Mouse (Mus musculus) MEL (cell line): ENCODE measurements at regions not wholly inside any gene's neighbourhood (a gene's known extent, or its start where the extent isn't known, plus 50 kb on each side); places are given as distances from the start of the nearest gene placed in this dataset.
A peak's percentile ranks its signal among the peaks of the same experiment; 100 is the strongest.

Experiments used
- CTCF ChIP-seq, 3 experiments: IDR thresholded peaks in 2 of 3; conservative IDR thresholded peaks in 1 of 3; 2 replicates each; pipeline ENCODE4 v1.5.1; 2011 to 2012; ENCODE audit warnings: low read length in 3 of 3, low read depth in 2 of 3, mild to moderate bottlenecking in 2 of 3, improper control_type of control experiment in 1 of 3, inconsistent platforms in 1 of 3, mixed read lengths in 1 of 3, moderate library complexity in 1 of 3; ENCODE audit not compliant: control insufficient read depth in 1 of 3, insufficient read depth in 1 of 3, poor library complexity in 1 of 3, severe bottlenecking in 1 of 3
- EP300 ChIP-seq, 2 experiments: IDR thresholded peaks; 2 replicates each; pipeline ENCODE4 v1.6.1; 2011; ENCODE audit warnings: improper control_type of control experiment in 2 of 2, low read length in 2 of 2, low read depth in 1 of 2, mild to moderate bottlenecking in 1 of 2
- MYC ChIP-seq: IDR thresholded peaks from 2 replicates; pipeline ENCODE4 v1.6.1; 2011; ENCODE audit warnings: low read depth, mild to moderate bottlenecking, low read length, improper control_type of control experiment, moderate library complexity
- POLR2A ChIP-seq, 2 experiments: IDR thresholded peaks; 2 replicates each; pipeline ENCODE4 v1.6.1; 2011 to 2012; ENCODE audit warnings: low read length in 2 of 2, mild to moderate bottlenecking in 2 of 2, control low read depth in 1 of 2, improper control_type of control experiment in 1 of 2, low read depth in 1 of 2, moderate library complexity in 1 of 2; ENCODE audit not compliant: control insufficient read depth in 1 of 2, insufficient read depth in 1 of 2, poor library complexity in 1 of 2
- POLR2AphosphoS2 ChIP-seq: IDR thresholded peaks from 2 replicates; pipeline ENCODE4 v1.6.1; 2011; ENCODE audit warnings: low read length, improper control_type of control experiment
- RAD21 ChIP-seq: IDR thresholded peaks from 2 replicates; pipeline ENCODE4 v1.6.1; 2011; ENCODE audit warnings: mild to moderate bottlenecking, low read depth, low read length, improper control_type of control experiment
- RCOR1 ChIP-seq: IDR thresholded peaks from 2 replicates; pipeline ENCODE4 v1.6.1; 2012; ENCODE audit warnings: low read depth, mild to moderate bottlenecking, inconsistent platforms, low read length, improper control_type of control experiment
- UBTF ChIP-seq: IDR thresholded peaks from 2 replicates; pipeline ENCODE4 v1.6.1; 2012; ENCODE audit warnings: low read depth, mild to moderate bottlenecking, inconsistent platforms, low read length, improper control_type of control experiment, moderate library complexity, borderline replicate concordance; ENCODE audit not compliant: insufficient read depth
- ZKSCAN1 ChIP-seq: IDR thresholded peaks from 2 replicates; pipeline ENCODE4 v1.6.1; 2012; ENCODE audit warnings: low read depth, mild to moderate bottlenecking, inconsistent platforms, low read length, improper control_type of control experiment, moderate library complexity

DNA sequence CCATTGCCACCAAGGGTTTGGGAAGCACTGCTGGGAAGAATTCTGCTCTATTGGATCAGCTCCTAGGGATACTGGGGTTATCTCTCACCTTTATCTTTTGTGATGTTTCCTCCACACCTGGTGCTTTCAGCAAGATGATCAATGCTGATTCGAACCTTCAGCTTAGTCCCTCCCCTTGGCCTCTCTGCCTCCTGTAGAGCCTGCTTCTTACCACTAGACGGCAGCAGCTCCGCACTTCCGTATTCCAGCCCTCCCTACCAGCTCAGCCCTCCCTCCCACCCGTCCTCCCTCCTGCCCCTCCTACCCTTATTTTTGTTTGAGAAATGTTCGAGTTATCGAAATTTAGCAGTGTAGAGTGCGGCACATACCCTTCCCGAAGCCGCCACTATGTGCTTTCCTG, 55.5 kb upstream of the Itga11 start:
- TF ChIP-seq POLR2A (IDR thresholded peaks at IDR 0.05; ENCODE audit: control insufficient read depth in 1 of 2, insufficient read depth in 1 of 2, low read depth in 1 of 2, low read length in 2 of 2, poor library complexity in 1 of 2) (no peak), POLR2AphosphoS2 (no peak), UBTF (no peak), RAD21 (peak; percentile 52), CTCF (IDR thresholded peaks at IDR 0.05 in 2 of 3, conservative IDR thresholded peaks at IDR 0.05 in 1 of 3; ENCODE audit: control insufficient read depth in 1 of 3, insufficient read depth in 1 of 3, low read depth in 2 of 3, low read length in 3 of 3, poor library complexity in 1 of 3, severe bottlenecking in 1 of 3) (peak; percentile 72 to 95 (median 88)), EP300 (IDR thresholded peaks at IDR 0.05; ENCODE audit: low read depth in 1 of 2, low read length in 2 of 2) (no peak), RCOR1 (no peak), MYC (no peak), ZKSCAN1 (no peak)
